Mouse (Mus musculus) small intestine, adult 2 months (tissue): Measurements from ENCODE around the gene Gli3.

Experiments used
- CTCF ChIP-seq: fragments of 200-500 bp; IDR thresholded peaks from 2 replicates; pipeline ENCODE4 v1.5.1; 2012; ENCODE audit warnings: low read depth, mild to moderate bottlenecking, control low read depth, inconsistent platforms, low read length, moderate library complexity, mixed read lengths; ENCODE audit not compliant: insufficient replicate concordance, insufficient read length; ENCODE audit errors: extremely low read depth
- POLR2A ChIP-seq: fragments of 200-500 bp; IDR thresholded peaks from 2 replicates; pipeline ENCODE4 v1.6.1; 2012; ENCODE audit warnings: low read depth, mild to moderate bottlenecking, control low read depth, inconsistent platforms, low read length, moderate library complexity

DNA sequence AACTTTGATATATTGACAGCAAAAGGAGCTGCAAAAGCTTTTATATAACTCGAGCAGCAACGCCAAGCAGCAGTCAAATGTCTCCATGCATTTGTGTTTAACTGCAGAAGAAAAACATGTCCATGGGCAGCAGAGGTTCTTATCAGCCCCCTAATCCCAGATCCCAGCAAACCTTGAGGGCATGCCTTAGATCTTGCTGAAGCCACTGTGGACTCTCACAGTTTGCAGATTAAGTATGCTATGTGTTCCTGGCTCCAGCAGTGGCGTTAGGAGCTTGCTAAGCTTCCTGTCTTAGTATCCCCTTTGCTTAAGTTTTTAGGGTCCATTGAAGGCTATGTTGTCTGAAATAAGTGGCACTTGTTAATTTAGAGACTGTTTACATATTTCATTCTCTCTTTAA is 4.4 kb downstream of the Gli3 start:
- TF ChIP-seq POLR2A, result no peak
- no peak for TF ChIP-seq CTCF
